Mouse (Mus musculus): ENCODE measurements around the gene Gm9508.
"Not testable (repeated sequence)": the region's sequence is repeated elsewhere in the genome, so short reads cannot be mapped to it uniquely, and the experiment has no call there.

The Gm9508 gene

GRCm38 (mm10) chr10:77697133-77697532 lies at the start of gene Gm9508:
TSS of gene Gm9508 (minus strand) at chr10:77697233.
- in situ Hi-C loops (cut with MboI; ENCODE audit: low sequenced_read_pairs): no loop called here

GRCm38 (mm10) chr10:77741924-77742688 lies 45.1 kb upstream of the Gm9508 start, which contains the start of gene Gm18596:
TSS of gene Gm18596 (minus strand) at chr10:77742638.
- in situ Hi-C loops (cut with MboI; ENCODE audit: low sequenced_read_pairs): not testable (repeated sequence)

GRCm38 (mm10) chr10:77738929-77739328 lies 41.9 kb upstream of the Gm9508 start:
- in situ Hi-C loops (cut with MboI; ENCODE audit: low sequenced_read_pairs): no loop called here

- in situ Hi-C loops (cut with MboI; ENCODE audit: low sequenced_read_pairs): no loop called here
Observed at GRCm38 (mm10) chr10:77735928-77736327, 38.9 kb upstream of the Gm9508 start.

- in situ Hi-C loops (cut with MboI; ENCODE audit: low sequenced_read_pairs): no loop called here
Observed at GRCm38 (mm10) chr10:77729241-77729640, 32.2 kb upstream of the Gm9508 start.

- in situ Hi-C loops (cut with MboI; ENCODE audit: low sequenced_read_pairs): no loop called here
Observed at GRCm38 (mm10) chr10:77728280-77728679, 31.2 kb upstream of the Gm9508 start.

GRCm38 (mm10) chr10:77726186-77726585 lies 29.2 kb upstream of the Gm9508 start, which contains the start of gene Gm10100:
TSS of gene Gm10100 (plus strand) at chr10:77726486.
- in situ Hi-C loops (cut with MboI; ENCODE audit: low sequenced_read_pairs): no loop called here

GRCm38 (mm10) chr10:77724855-77725254 lies 27.8 kb upstream of the Gm9508 start:
- in situ Hi-C loops (cut with MboI; ENCODE audit: low sequenced_read_pairs): no loop called here

GRCm38 (mm10) chr10:77720299-77720698 lies 23.3 kb upstream of the Gm9508 start, which contains the start of gene Krtap12-1:
TSS of gene Krtap12-1 (plus strand) at chr10:77720599.
- in situ Hi-C loops (cut with MboI; ENCODE audit: low sequenced_read_pairs): not testable (repeated sequence)

- in situ Hi-C loops (cut with MboI; ENCODE audit: low sequenced_read_pairs): no loop called here
Observed at GRCm38 (mm10) chr10:77715507-77715906, 18.5 kb upstream of the Gm9508 start, which contains the start of gene Gm10142. TSS of gene Gm10142 (plus strand) at chr10:77715807.

- in situ Hi-C loops (cut with MboI; ENCODE audit: low sequenced_read_pairs): no loop called here
Observed at GRCm38 (mm10) chr10:77713734-77714133, 16.7 kb upstream of the Gm9508 start.

GRCm38 (mm10) chr10:77711157-77711556 lies 14.1 kb upstream of the Gm9508 start, which contains the start of gene Gm10024:
TSS of gene Gm10024 (plus strand) at chr10:77711457.
- in situ Hi-C loops (cut with MboI; ENCODE audit: low sequenced_read_pairs): not testable (repeated sequence)

GRCm38 (mm10) chr10:77709831-77710230 lies 12.8 kb upstream of the Gm9508 start:
- in situ Hi-C loops (cut with MboI; ENCODE audit: low sequenced_read_pairs): no loop called here

- in situ Hi-C loops (cut with MboI; ENCODE audit: low sequenced_read_pairs): no loop called here
Observed at GRCm38 (mm10) chr10:77706326-77706725, 9.3 kb upstream of the Gm9508 start, which contains the start of gene Gm10272. TSS of gene Gm10272 (plus strand) at chr10:77706626.

GRCm38 (mm10) chr10:77690356-77690807 lies 6.7 kb downstream of the Gm9508 start, which contains the start of gene Gm19402:
TSS of gene Gm19402 (minus strand) at chr10:77690757.
- in situ Hi-C loops (cut with MboI; ENCODE audit: low sequenced_read_pairs): not testable (repeated sequence)

GRCm38 (mm10) chr10:77687021-77687420 lies 10.0 kb downstream of the Gm9508 start:
- in situ Hi-C loops (cut with MboI; ENCODE audit: low sequenced_read_pairs): no loop called here

GRCm38 (mm10) chr10:77685895-77686664 lies 11.0 kb downstream of the Gm9508 start, which contains the start of gene Tspear:
TSS of gene Tspear (plus strand) at chr10:77686569.
- in situ Hi-C loops (cut with MboI; ENCODE audit: low sequenced_read_pairs): no loop called here

- in situ Hi-C loops (cut with MboI; ENCODE audit: low sequenced_read_pairs): no loop called here
Observed at GRCm38 (mm10) chr10:77684181-77684580, 12.9 kb downstream of the Gm9508 start.

- in situ Hi-C loops (cut with MboI; ENCODE audit: low sequenced_read_pairs): no loop called here
Observed at GRCm38 (mm10) chr10:77682994-77683393, 14.0 kb downstream of the Gm9508 start.

- in situ Hi-C loops (cut with MboI; ENCODE audit: low sequenced_read_pairs): no loop called here
Observed at GRCm38 (mm10) chr10:77677562-77677961, 19.5 kb downstream of the Gm9508 start.

- in situ Hi-C loops (cut with MboI; ENCODE audit: low sequenced_read_pairs): no loop called here
Observed at GRCm38 (mm10) chr10:77673765-77674164, 23.3 kb downstream of the Gm9508 start.
